Mouse (Mus musculus) ovary, postnatal 14 days (tissue): Measurements from ENCODE around the gene Lrig1.

ENCODE experiments used
- DNase-seq: peaks from one replicate; pipeline ENCODE4 v3.0.0; 2022; ENCODE audit warnings: low spot score

The Lrig1 gene

DNA sequence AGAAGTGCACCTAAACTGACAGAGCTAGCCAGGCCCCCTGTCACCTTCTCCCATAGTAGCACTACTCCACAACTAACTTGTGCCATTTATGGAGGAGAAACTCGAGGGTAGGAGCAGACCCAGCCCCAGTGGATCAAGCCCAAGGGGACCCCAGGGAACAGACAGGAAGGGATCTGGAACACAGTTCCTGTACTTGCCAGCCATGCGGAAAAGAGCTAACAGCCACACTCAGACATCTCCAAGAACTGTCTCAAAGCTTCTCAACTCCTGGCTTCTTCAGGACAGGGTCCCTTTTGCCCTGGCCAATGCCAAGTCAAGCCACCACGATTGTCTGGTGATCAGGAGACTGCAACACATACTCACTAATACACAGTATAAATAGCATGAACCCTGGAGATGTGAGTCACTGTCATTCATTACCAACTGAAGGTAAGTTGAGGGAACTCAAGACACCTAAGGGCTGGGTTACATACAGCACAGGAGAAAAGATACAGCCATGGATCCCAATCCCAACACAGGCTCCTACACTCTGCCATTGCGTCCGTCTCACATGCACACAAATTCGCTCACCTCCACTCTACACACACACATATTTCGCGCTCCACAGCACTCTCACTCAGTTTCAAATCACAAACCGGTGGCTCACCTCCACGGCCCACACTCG lies 1.3 kb downstream of the Lrig1 start:
- DNase-seq = no peak

GRCm38 (mm10) chr6:94697423-94697822 lies 2.5 kb downstream of the Lrig1 start:
- no peak for DNase-seq

- DNase-seq = no peak
Observed at GRCm38 (mm10) chr6:94696182-94697080, 3.5 kb downstream of the Lrig1 start.

- no peak for DNase-seq
Observed at GRCm38 (mm10) chr6:94695121-94695930, 4.6 kb downstream of the Lrig1 start.

DNA sequence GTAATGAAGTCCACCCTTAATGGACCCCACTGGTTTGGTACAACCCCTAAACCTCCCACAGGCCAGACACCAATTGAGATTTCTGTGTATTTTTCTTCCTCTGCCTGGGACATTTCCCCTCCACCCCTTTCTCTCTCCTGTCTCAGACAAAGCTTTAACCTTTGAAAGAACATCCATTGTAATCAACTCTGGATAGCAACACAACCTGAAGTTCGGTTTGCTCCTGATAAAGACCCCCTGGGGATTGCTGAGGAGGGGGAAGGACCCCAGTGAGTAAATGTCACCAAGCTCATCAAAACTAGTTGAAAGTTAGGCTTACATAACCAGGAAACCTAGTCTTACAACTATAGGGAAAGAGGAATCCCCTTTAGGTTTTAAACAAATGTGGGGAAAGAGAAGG lies 5.5 kb downstream of the Lrig1 start:
- DNase-seq = no peak

DNA sequence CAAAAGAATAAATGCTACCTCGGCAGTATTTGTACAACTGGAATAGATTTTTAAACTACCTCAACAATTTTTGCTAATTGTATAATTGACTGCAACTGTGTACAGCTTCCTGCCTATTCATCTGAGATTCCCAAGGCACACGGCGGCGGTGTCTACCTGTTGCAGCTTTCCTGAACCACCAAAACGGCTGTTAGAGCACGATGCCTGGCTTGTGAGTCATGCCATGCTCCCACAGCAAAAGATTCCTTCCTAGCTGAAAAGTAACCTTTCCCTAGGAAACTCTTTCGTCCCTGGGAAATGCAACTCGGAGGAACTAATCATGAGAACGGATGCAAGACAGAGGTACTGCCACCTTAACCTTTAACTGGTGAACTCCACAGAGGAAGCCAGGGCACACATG lies 6.9 kb downstream of the Lrig1 start:
- no peak for DNase-seq

GRCm38 (mm10) chr6:94692003-94692402 lies 8.0 kb downstream of the Lrig1 start:
- DNase-seq = no peak

DNA sequence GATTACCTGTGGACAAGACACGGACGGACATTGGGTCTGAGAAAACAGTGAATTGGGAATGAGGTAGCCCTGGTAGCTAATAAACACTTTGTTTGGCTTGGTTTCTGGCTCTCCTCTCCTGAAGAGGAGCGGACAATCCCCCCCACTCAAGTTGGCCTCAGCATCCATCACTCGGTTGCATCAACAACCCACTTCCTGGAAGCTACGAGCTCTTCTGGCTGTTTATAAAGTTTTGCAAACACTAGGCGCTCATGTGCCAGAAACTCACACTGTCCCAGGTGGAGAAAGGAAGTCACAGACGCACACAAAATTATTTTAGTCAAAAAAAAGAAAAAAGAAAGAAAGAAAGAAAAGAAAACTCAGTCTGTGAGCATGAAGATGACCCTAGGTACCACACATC lies 9.7 kb downstream of the Lrig1 start:
- DNase-seq = no peak

- DNase-seq = no peak
Observed at GRCm38 (mm10) chr6:94688722-94689121, 11.2 kb downstream of the Lrig1 start.

DNA sequence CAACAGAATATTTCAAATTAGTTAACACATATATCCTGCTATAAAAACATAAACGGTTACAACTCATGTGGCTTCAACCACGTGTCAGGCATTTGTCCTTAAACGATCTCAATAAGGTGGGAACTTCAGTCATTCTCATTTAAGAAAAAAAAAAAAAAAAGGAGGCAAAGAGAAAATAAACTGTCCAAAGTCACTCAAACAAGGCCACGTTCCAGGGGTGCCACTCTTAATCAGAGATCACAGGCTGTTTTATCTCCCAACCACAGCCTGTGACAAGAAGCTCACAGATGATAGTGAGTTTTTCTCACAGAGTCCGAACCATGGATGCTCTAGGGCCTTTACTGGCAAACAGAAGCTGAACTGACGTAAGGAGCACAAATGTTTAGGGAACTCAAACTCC lies 13.9 kb downstream of the Lrig1 start:
- DNase-seq = no peak

GRCm38 (mm10) chr6:94685611-94686010 lies 14.3 kb downstream of the Lrig1 start:
- DNase-seq = no peak

- no peak for DNase-seq
Observed at GRCm38 (mm10) chr6:94684844-94685557, 15.0 kb downstream of the Lrig1 start.

GRCm38 (mm10) chr6:94683701-94684100 lies 16.3 kb downstream of the Lrig1 start:
- no peak for DNase-seq

DNA sequence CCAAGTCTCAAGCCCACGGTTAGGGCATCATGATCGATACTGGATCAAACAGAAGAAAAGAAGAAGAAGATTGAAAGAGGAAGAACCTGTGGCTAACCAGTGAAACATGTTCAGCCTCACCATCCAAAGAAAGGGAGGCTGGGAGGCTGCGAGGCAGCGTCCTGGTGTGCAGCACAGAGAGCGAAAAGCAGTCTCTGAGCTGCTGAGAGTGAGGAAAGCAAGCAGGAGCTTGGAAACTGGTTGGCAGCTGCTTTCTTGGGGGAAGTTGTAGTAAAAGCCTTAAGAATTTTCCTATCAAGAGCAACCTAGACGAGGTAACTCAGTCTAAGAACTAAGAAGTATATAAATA lies 17.7 kb downstream of the Lrig1 start:
- no peak for DNase-seq

GRCm38 (mm10) chr6:94681446-94682269 lies 18.3 kb downstream of the Lrig1 start:
- no peak for DNase-seq

DNA sequence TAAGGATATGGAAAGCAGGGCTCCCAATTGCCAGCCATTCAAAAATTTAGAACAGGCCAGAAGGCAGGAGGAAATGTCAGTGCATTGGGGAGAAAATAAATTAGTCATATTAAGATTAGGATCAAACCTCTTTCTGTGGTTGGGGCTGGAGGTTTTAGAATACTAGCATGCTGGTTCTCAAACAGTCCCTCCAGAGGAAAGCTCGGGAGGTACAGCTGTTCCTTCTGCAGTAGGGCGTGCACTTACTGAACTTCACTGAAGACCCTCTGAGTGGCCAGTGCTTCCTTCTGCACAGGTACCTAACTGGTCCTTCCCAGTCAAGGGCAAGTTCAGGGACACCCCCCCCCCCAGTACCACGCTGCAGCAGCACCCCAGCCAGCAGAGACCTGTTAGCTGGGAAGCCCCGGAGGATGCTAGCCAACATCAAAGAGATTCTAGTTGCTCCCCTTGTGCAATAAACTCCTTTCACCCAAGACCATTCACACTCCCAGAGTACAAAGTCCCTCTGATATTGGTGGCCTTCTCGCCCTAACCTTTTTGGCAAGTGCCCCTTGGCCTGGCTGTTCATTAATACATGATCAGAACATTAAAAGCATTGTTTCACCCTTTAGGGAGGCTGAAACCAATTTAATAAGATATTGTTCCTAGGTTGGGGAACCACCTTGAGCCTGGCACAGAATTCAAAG lies 19.1 kb downstream of the Lrig1 start:
- DNase-seq = no peak

GRCm38 (mm10) chr6:94679249-94679648 lies 20.7 kb downstream of the Lrig1 start:
- DNase-seq = no peak

DNA sequence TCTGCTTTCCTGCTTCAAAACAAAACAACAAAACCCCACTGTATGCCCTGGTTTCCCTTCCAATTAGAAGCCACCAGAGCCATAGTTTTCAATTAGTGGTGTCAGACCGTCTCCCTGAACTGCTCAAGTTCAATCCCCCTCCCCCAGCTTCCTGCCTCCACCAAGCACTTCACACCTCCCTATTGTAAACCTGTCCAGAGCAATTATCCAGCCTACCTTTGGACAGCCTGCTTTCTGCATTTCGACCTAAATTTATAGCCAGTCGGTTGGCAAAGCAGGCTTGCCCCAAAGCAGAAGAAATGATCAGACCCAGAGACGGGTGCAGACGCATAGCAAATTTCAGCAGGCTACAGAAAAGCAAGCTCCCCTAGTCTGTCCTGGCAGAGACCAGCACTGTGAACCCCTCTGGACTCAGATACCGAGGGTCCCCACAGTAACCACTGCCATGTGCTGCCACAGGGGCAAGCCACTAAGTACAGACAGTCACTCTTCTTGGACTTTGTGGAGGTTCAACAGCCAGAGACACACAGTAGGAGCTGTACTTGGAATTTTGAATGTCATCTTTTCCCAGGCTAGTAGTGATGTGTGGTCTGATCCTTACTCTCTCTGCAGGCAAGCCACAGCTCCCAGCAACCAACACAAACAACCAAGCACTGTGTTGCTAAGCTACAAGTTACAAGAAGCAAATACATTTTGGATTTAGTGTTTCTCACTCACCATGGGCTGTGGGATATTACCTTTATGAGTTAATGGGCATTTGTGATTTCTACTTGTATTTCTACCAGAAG lies 21.4 kb downstream of the Lrig1 start:
- no peak for DNase-seq

DNA sequence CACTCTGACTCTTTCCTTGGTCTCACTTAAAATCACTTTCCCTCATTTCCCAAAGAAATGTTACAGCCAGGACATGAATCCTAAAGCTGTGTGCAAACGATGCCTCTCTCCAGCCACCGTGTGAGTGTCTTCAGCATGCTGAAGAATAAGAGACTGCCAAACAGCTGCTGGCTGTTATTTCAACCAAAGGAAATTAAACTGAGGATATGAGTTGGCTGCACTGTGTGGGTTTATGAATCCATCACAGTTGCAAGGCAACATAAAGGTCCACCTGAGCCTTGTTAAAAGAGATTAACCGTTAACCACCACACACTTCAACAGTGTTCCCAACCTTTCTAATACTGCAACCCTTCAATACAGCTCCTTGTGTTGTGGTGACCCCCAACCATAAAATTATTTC lies 22.5 kb downstream of the Lrig1 start:
- DNase-seq = no peak

- DNase-seq = no peak
Observed at GRCm38 (mm10) chr6:94676840-94677239, 23.1 kb downstream of the Lrig1 start.
